Mouse (Mus musculus) kidney, postnatal 4 days (tissue): Measurements from ENCODE around the gene Ppp1r11.

Experiments used
- DNase-seq, 2 experiments: peaks; one replicate each; pipeline ENCODE4 v3.0.0; 2021; ENCODE audit warnings: mixed read lengths in 2 of 2

The Ppp1r11 gene

DNA sequence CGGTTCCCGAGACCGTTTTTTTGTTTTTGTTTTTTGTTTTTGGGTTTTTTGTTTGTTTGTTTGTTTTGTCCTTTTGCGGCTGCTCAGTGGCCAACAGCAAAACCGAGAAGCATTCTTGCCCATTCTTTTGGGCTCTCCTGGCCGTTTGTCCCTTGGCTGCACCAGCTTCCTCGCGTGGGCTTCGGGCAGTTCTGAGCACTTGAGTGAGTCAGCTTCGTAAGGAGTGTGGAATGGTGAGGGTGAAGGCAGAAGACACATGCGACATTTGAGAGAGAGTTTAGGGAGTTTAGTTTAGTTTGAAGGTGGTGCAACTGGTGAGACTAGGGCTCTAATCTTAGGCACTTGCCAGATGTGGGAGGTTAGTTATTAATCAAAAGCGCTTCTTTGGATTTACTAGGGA is 7.3 kb upstream of the Ppp1r11 start:
- no peak for DNase-seq

DNA sequence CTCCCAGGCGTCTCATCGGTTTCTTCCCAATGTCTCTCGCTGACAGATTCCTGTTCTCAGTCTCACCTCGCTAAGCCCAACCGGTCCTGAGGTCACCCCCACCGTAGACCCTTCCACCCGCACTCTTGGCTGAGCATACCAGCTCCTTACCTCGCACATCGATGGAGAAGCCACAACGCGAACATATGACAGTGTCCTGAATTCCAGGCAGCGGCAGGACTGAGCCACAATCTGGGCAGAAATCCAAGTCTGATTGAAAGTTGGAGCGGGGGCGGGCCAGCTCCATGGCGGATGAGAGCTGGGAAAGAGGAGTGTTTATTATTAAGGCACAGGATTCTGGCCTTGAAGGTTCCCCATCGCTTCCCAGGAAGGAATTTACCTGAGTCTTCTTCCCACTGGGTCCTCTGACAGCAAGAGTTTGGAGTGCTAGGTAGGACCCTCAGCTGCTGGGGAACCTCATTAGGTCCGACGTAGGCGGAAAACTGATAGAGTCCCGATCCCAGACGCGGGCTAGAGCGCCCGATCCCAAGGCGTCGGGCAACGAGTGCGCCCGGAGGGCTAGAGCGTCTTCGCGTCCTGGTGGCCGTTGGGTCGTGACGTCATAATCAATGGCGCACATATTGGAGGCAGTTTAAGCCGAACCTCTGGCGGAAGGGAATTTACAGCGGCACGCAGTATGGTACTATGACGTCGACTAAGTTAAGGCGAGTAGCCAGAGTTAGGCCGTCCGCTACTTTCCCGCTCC is 6.6 kb upstream of the Ppp1r11 start, which contains the start of the genes Znrd1 and Znrd1as:
Gene Znrd1 (minus strand): TSS at position 561 of the 745 bp plus-strand sequence.
Gene Znrd1as (plus strand): TSS at position 594 of the 745 bp plus-strand sequence.
- peak; percentile 96 to 97 for DNase-seq

DNA sequence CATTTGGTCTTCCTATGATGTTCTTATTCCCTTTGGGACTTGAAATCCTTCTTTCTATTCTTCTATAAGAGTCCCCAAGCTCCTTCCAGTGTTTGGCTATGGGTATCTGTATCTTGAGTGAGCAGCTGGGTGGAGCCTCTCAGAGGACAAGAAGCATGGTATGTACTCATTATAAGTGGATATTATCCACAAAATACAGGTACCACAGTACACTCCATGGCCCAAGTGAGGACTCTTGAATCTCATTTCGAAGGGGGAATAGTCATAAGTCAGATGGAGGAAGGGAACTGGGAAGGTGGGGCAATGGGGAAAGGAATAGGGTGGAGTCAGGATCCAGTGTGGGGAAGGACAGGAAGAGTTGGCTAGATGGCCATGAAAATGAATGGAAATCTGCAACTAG is 1.5 kb upstream of the Ppp1r11 start:
- no peak for DNase-seq

DNA sequence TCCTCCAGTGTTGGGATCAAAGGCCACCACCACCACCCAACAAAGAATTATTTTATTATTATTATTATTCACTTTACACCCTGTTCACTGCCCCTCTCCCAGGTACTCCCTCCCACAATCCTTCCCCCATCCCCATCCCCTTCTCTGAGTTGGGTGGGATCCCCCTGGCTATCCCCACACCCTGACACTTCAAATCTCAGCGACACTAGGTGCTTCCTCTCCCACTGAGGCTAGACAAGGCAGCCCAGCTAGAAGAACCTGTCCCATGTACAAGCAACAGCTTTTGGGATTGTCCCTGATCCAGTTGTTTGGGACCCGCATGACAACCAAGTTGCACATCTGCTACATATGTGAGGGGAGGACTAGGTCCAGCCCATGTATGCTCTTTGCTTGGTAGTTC is 1.1 kb upstream of the Ppp1r11 start:
- no peak for DNase-seq

DNA sequence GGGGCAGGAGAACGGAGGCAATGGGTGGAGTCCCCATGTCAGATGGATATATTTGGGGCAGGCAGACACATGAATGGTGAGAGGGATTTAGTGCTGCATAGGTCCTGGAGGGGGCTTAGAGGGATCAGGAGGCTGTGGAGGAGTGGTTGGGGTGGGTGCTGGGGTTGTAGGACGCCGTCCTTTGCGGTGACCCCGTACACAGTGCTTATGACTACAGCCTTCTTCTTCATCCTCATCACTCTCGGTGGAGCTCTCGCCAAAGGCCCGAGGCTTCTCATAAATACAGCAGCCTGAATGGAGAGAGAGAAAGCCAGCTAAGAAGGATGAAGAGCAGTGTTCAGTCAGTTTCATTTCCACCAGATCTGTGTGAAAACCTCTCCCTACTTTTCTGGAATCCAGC is 2.3 kb downstream of the Ppp1r11 start:
- DNase-seq = no peak

DNA sequence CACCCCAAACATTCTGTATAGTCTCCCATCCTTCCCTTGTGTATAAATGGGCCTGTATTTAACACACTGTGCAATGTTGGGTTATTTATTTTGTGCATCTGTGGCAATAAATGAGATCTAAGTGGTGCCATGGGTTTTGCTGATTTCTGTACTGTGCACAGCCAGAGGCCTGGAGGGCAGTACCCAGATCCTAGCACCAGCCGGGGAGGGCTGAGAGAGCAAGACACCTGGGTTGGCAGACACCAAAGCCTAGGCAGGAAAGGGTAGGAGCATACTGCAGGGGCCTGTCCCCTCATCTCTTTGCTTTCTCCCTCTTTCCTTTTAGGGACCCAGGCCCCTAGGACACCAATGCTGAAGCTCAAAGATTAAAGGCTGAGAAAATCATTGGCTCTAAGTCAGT is 3.3 kb downstream of the Ppp1r11 start:
- DNase-seq = no peak

DNA sequence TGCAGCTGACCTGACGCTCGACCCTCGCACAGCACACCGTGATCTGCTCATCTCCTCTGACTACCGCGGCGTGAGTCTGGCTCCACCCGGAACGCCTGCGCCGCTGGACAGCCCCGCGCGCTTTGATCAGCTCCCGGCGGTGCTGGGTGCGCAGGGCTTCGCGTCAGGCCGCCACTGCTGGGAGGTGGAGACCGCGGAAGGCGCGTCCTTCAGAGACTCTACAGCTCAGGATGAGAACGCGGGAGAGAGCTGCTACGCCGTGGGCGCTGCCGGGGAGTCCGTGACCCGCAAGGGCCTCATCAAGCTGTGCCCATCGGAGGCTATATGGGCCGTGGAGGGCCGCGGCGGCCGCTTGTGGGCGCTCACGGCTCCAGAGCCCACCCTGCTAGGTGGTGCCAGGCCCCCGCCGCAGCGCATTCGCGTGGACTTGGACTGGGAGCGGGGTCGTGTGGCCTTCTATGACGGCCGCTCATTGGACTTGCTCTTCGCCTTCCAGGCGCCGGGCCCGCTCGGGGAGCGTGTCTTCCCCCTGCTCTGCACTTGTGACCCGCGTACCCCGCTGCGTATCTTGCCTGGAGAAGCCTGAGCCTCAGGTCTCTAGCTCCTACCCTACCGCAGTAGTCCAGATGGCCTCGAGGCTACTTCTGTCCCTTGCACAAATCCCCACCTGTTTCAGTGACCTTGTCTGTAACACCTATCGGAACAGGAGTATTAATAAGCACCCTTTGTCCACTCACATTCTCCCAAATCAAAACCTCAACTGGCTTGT is 4.3 kb downstream of the Ppp1r11 start:
- DNase-seq = peak; percentile 64 to 74

DNA sequence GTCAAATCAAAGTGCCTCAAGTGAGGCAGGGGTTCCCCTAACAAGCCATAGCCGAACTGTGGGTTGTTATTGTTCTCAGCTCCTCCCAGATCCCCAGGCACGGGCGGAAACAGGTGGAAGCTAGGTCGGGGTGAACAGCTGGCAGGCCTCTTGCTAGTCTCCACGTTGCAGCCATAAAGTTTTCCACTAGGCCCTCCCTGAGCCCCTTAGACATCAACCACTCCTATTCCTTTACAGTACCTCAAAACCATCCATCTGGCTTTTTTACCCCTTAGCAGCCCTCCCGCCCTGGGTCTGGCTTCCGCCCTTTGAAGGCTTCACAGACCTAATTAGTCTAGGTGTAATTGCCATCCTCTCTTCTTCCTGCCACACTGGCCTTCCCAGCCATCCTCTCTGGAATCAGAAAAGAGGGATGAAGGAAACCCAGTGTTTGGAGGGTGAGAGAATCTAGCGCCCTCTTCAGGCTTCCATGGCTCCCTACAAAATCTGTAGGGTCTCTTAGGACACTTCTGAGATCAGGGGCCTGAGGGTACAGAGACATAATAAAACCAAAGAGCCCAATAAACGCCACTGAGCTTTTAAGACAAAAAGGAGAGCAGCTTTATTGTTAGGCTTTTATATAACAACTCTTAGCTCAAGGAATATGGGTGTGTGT is 7.3 kb downstream of the Ppp1r11 start:
- DNase-seq = no peak

DNA sequence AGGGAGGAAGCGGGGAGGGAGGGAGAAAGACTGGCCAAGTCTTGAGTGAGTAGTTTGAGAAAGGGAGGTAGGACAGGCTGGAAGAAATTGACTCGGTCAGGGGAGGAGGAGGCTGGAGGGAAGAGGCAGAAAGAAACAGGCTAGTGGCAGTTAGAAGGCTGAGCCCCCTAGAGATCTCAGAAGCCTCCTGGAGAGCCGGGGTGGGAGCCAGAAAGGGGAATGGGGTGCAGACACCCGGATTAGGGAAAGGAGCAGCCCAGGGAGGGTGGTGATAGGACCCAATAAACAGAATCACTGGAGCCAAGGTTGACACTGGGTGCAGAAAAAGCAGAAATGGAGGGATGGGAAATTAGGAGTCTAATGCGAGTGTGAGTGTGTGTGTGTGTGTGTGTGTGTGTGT is 7.8 kb downstream of the Ppp1r11 start:
- DNase-seq = no peak

DNA sequence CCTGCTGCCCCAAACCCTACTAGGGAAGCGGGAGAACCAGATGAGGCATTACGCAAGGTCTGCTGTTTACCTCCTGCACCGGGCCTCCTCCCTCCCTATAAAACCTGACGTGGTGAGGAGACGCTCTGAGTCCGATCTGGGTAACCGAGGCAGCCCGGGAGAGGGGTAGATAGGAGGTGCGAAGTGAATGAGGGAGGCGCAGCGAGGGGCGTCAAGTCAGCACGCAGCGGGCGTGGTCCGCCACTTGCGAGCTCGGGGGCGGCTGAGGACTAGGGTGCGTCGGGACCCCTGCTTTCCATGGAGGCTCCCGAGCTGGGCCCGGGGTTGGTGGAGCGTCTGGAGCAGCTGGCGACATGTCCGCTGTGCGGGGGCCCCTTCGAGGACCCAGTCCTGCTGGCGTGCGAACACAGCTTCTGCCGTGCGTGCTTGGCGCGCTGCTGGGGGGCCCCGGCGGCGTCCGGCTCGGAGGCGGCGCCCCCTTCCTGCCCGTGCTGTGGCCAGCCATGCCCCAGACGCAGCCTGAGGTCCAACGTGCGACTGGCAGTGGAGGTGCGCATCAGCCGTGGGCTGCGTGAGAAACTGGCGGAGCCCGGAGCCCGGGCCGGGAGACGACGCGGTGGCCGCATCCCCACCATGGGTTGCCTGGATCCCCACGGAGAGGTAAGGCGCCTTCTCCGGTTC is 8.6 kb downstream of the Ppp1r11 start, which contains the start of gene Rnf39:
Gene Rnf39 (plus strand): TSS at position 128 of the 681 bp plus-strand sequence.
- peak in 1 of 2 experiments; percentile 47 for DNase-seq

DNA sequence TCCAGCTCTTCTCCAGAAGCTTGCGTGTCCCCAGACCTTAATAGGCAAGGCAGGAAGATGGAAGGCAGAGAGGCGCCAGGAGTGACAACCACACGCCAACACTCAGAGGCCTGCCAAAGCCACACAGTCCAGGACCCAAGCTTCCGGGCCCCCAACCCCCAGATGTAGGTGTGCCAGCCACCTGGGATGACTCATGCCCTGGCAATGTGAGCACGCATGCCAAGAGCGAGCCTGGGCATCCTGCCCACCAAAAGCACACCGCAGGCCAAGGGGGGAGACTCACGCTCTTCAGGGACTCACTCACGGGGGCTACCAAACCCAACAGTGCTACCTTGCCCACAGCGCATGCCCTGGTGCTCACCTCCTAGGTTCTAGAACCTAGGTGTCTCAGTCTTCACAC is 9.2 kb downstream of the Ppp1r11 start:
- DNase-seq = peak; percentile 36 to 58

DNA sequence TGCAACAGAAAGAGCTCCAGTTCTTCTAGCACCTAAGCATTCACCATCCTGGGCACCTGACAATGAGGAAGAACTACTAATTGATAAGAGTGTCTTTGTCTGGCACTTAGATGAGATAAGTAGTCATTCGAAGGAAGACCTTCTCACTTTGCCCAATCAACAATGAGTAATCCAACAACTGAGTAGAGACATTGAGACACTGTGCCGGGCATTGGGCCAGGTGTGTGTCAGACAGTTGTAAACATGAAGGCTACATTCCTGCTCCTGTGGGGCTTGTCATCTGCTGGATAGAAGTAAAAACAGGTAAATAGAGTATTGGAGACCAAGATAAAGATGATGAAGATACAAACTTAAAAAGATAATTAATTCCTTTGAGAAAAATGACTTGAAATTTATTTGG is 13.5 kb downstream of the Ppp1r11 start:
- DNase-seq = no peak

DNA sequence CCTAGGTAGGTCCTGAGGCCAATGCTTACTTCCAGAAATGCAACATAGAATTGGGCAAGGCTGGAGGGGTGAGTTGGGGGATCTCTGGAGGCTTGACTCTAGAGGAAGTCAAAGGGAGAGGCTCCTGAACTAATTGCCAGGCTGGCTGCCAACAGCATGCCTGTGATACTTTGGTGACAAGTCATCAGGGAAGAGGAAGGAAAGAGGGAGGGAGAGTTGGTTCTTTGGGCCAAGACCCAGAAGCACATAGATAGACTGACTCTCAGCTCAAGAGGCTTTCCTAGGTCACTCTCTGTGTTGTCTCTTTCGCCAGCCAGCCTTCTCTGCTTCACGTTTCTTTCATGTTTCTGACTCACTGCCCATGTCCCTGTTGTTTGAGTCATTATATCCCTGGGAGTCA is 19.7 kb downstream of the Ppp1r11 start:
- DNase-seq = peak; percentile 36 to 58

DNA sequence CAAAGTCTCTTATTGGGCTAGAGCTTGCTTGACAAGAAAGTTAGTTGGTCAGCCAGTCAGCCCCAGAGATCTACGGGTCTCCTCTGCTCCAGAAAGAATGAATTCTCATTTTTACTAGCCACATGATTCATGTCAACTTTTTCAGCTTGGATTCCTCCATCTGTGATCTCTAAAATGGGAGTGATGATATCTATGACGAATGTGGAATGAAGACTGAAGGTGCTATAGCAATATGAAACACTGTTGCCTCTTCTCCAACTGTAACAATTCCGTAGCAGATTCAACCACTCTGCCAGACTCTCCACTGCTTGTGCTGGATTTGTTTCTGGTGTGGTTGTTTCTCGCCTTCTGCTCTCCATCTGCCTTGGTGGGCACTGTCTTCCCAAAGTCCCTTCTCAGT is 20.4 kb downstream of the Ppp1r11 start:
- DNase-seq = no peak

DNA sequence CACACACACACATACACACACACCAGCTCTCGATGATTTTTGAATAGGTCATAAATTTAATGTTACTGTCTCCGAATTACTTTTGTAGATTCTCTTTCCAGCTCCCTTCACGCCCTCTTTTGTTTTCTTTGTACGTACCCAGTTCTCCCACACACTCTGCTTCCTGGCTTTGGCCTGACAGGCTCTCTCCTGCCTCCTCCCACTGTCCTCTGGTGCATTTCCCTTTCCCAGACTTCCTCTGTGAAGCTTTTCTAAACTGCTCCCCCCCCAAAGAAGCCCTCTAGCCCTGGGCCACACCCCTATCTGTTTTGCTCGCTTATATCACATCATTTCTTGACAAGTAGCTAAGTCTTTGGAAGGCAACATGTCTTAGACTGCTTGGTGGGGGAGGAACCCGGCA is 21.3 kb downstream of the Ppp1r11 start:
- DNase-seq = no peak

DNA sequence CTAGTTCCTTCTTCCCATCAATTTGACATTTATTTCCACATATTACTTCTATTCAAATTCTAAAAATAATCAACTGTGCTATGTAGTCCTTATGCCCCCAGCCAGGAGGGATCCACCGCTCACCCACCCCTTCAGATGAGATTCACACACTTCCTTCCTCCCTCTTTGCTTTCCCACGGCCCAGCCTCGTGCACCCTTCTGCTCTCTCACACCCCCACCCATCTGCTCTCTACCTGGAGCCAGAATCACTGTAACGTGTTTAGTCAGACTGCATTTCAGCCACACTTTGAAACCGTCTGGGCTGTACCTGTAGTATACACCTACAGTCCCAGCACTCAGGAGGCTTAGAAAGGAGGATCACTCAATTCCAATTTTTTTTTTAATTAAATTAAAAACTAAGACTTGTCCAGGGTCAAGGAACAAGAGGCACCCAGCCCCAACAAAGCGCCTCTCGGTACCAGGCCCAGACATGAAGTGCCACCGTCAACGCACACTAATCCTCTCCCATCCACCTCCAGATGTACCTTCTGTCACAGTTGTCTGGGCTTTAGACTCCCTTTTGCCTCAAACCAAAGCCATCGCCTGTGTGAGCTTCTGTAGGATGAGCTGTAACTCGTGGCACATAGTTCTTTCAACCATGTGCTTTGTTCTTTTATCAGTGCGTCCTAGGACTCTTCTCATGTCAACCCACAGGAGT is 22.2 kb downstream of the Ppp1r11 start:
- DNase-seq = no peak

DNA sequence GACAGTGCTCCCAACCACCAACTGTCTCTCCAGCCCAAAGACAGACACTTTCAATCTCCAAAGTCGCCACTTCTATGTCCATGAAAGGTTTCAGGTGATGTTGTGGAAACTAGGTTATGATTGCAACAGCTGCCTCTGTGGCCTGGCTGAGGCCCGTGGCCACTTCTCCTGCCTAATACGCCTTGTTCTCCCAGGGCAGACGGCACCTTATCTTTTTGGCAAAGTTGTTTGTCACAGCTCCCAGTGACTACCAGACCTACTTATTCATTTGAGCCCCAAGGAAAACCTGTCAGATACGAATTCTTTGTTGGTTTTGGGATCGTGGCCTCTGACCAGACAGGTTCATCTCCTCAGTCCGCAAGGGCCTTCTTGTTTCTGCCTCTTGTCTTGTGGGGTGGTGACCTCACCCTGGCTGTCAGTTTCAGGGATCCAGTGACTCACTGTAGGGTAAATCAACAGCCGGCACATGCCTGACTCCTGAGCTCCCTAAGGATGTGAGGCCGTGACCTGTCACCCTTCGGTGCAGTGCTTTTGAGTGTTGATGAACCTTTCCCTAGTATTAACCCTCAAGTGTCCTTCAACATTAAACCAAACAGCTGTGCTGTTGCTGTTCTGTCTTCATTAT is 23.9 kb downstream of the Ppp1r11 start:
- DNase-seq = no peak

DNA sequence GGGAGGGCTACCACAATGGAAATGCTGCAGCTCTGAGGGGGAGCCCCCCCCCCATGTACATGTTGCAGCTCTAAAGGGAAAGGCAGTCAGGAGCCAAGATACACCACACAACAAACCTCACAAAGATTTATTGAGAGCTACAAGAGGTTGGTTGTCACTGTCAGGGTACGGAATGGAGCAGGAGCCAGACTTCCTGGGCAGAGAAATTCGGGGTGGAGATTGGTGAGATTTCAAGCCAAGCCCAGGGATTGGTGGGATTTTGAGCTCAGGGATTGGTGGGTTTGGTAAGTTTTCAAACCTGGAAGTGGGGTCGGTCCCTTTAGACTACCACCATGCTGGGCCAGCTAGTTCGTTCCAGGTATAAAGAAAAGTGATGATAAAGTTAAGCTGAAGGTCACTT is 28.1 kb downstream of the Ppp1r11 start:
- DNase-seq = no peak

DNA sequence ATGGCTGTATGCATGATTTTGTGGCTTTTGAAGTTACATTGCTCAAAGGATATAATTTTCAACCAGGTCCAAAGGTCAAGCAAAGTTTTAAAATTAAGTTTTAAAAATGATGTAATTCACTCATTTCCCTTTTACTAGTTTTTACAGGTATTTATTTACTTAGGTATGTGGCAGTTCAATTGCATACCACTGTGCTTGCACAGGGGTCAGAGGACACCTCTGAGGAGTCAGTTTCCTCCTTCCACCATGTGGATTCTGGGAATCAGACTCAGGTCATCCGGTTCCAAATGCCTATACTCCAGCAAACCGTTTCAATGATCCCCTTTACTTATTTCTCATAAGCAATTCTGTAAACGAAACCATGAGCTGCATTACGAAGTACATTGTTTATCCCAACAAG is 28.8 kb downstream of the Ppp1r11 start:
- DNase-seq = no peak

DNA sequence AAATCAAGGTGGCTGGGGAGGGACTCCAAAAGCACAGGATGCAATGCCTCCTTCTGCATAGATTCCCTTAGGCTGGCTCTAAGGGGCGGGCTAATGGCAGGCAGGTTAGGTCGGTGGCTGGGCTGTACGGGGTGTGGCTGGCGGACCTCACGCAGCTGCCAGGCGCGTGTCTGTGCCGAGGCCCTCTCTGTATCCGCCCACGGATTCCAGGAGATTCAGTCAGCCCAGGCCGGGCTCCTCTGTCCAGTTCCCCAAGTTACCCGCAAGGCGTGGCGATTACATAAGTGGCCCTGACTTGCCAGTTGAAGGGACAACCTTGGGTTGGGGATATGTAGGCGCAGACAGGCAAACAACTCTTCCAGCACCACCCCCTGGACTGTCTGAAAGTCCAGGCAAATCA is 31.3 kb downstream of the Ppp1r11 start:
- DNase-seq = peak; percentile 10 to 24

DNA sequence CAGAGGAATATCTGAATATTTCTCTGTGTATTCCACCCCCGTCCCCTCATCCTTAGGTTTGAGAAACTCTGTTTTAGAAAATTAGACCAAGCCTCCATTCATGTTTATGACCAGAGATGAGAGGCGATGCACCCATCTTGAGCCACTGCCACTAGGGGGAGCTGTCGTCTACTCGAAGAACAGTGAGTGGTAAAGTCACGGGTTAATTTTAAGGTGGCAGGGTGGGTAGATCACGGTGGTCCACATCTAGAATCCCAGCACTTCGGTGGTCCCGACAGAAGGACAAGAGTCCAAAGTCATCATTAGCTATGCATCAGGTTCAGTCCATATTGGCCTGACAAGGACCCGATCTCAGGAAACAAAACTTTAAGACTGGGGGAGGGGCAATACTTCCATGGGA is 36.5 kb downstream of the Ppp1r11 start:
- peak; percentile 83 for DNase-seq

DNA sequence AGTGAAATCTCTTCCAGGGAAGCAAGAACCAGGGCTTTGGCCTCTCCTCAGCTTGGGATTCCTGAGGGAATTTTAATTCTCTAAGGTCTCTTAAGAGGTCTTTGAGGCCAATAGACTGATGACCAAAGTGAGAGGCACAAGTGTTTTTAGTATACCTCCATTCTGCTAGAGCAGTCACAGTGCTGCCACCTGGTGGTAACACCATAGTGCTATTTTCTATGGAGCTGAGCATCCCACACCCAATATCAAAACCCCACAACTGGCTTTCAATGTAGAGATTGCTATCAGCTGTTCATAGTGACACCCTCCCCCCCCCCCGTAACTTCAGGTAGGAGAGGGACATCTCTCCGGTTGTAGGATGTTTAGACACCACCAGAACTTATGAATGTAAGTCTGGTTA is 37.4 kb downstream of the Ppp1r11 start:
- peak; percentile 87 to 89 for DNase-seq
